Mouse (Mus musculus) forebrain, embryonic 11.5 days (tissue): Measurements from ENCODE around the gene Wdr82. TPM values are rescaled to one million over a fixed set of nuclear protein-coding genes. Genes with fewer than 3 reads are reported as not detected.
A peak's percentile ranks its signal among the peaks of the same experiment; 100 is the strongest.
"Not testable (repeated sequence)": the region's sequence is repeated elsewhere in the genome, so short reads cannot be mapped to it uniquely, and the experiment has no call there.

Experiments used
- ATAC-seq: fragments of 200-750 bp; cut with Nextera tagmentation; replicated peaks from 2 replicates; pipeline ENCODE4 v1.8.0; 2017; ENCODE audit warnings: moderate TSS enrichment; ENCODE audit not compliant: low FRiP score
- DNase-seq: peaks from one replicate; pipeline ENCODE4 v3.0.0-alpha.2; 2017; ENCODE audit warnings: low spot score
- H3K27ac ChIP-seq: fragments of 300-500 bp; sonication (generic); 2 replicates; pipeline ENCODE4 v1.5.1; 2014; ENCODE audit warnings: low read depth, low read length
- H3K27me3 ChIP-seq: fragments of 300-500 bp; sonication (generic); 2 replicates; pipeline ENCODE4 v1.6.1; 2014; ENCODE audit warnings: mild to moderate bottlenecking, low read length, mixed read lengths; ENCODE audit not compliant: control insufficient read depth, insufficient read depth
- H3K36me3 ChIP-seq: fragments of 300-500 bp; sonication (generic); 2 replicates; pipeline ENCODE4 v1.6.1; 2014; ENCODE audit warnings: mild to moderate bottlenecking, low read length, moderate library complexity, mixed read lengths; ENCODE audit not compliant: control insufficient read depth, insufficient read depth
- H3K4me1 ChIP-seq: fragments of 300-500 bp; sonication (generic); replicated peaks from 2 replicates; pipeline ENCODE4 v1.6.1; 2014; ENCODE audit warnings: low read length, mixed read lengths; ENCODE audit not compliant: control insufficient read depth, insufficient read depth
- H3K4me2 ChIP-seq: fragments of 300-500 bp; sonication (generic); 2 replicates; pipeline ENCODE4 v1.6.1; 2014; ENCODE audit warnings: low read depth, mild to moderate bottlenecking, low read length, moderate library complexity, mixed read lengths; ENCODE audit not compliant: severe bottlenecking
- H3K4me3 ChIP-seq: fragments of 300-500 bp; sonication (generic); 2 replicates; pipeline ENCODE4 v1.5.1; 2014; ENCODE audit warnings: low read depth, low read length
- H3K9ac ChIP-seq: fragments of 300-500 bp; sonication (generic); 2 replicates; pipeline ENCODE4 v1.6.1; 2014; ENCODE audit warnings: low read length
- H3K9me3 ChIP-seq: fragments of 300-500 bp; sonication (generic); 2 replicates; pipeline ENCODE4 v1.6.1; 2016; ENCODE audit warnings: low read length, mixed read lengths; ENCODE audit not compliant: control insufficient read depth
- WGBS: fragments of 180-500 bp; shearing (Covaris S2); extraction: QIAGEN DNeasy Blood & Tissue Kit; methylation state at CpG from one replicate; pipeline ENCODE4 v1.1.7; 2014; 5-methylcytosine and 5-hydroxymethylcytosine counted together
- polyA plus RNA-seq: library from polyadenylated mRNA; unstranded; fragments of >200 nt; fragmentation: Nextera tagmentation; extraction: Ambion mirVana; gene quantifications from 2 replicates; pipeline ENCODE4 v1.2.1, GENCODE M21; 2014

The Wdr82 gene
- polyA plus RNA-seq, 1 experiment from 2014 or later, result 34.6 TPM

GRCm38 (mm10) chr9:106167703-106168102, 3.0 kb upstream of the Wdr82 start:
- WGBS, result 25% methylated on average over 1 of the region's 1 CpGs
- Histone ChIP-seq H3K4me3 (no peak overlapping the region), H3K4me1 (peaks cover 3% of the 10 kb centered on the region; the same call in 1 of the 2 replicates), H3K27me3 (no peaks in the 10 kb centered on the region), H3K9ac (no peak overlapping the region), H3K9me3 (no peaks in the 10 kb centered on the region), H3K27ac (no peak overlapping the region), H3K4me2 (no peak overlapping the region), H3K36me3 (no peaks in the 10 kb centered on the region)
- DNase-seq (no peak), ATAC-seq (no peak)

GRCm38 (mm10) chr9:106169006-106169405, 1.7 kb upstream of the Wdr82 start:
- WGBS, result 77% methylated on average over 1 of the region's 1 CpGs
- not testable (repeated sequence) for H3K4me3 ChIP-seq, DNase-seq, H3K9ac ChIP-seq, ATAC-seq, H3K9me3 ChIP-seq, H3K27ac ChIP-seq, H3K4me2 ChIP-seq, H3K27me3 ChIP-seq, H3K36me3 ChIP-seq, H3K4me1 ChIP-seq

GRCm38 (mm10) chr9:106169917-106170316, 811 bp upstream of the Wdr82 start:
- peaks cover 9% of the 10 kb centered on the region; the same call in 1 of the 2 replicates for H3K4me1 ChIP-seq
- H3K9me3 ChIP-seq, result no peaks in the 10 kb centered on the region
- no peaks in the 10 kb centered on the region for H3K27me3 ChIP-seq
- 37% methylated on average over 6 of the region's 6 CpGs for WGBS
- H3K27ac ChIP-seq, result no peak overlapping the region
- H3K9ac ChIP-seq, result peak overlapping the region; percentile 96; the same call in 1 of the 2 replicates
- H3K36me3 ChIP-seq, result no peaks in the 10 kb centered on the region
- DNase-seq (no peak), ATAC-seq (no peak)
- peak overlapping the region; percentile 81; the same call in 1 of the 2 replicates for H3K4me2 ChIP-seq
- no peak overlapping the region for H3K4me3 ChIP-seq

- WGBS, result under 1% methylated on average over 30 of the region's 30 CpGs
Measured at GRCm38 (mm10) chr9:106171346-106172158, 824 bp downstream of the Wdr82 start.

GRCm38 (mm10) chr9:106172527-106172926, 1.8 kb downstream of the Wdr82 start:
- ATAC-seq, result no peak
- no peaks in the 10 kb centered on the region for H3K9me3 ChIP-seq
- no peak for DNase-seq
- H3K4me2 ChIP-seq, result peak overlapping the region; percentile 81
- H3K4me3 ChIP-seq, result peak overlapping the region; percentile 93
- H3K27ac ChIP-seq, result no peak overlapping the region
- peak overlapping the region; percentile 96 for H3K9ac ChIP-seq
- H3K4me1 ChIP-seq, result peaks cover 9% of the 10 kb centered on the region; the same call in 1 of the 2 replicates
- 54% methylated on average over 3 of the region's 3 CpGs for WGBS
- H3K27me3 ChIP-seq, result no peaks in the 10 kb centered on the region
- no peaks in the 10 kb centered on the region; the same call in 1 of the 2 replicates for H3K36me3 ChIP-seq

More at GRCm38 (mm10) chr9:106171346-106172158, 824 bp downstream of the Wdr82 start:
- Histone ChIP-seq H3K27ac (peak overlapping the region; percentile 92), H3K9me3 (no peaks in the 10 kb centered on the region), H3K27me3 (no peaks in the 10 kb centered on the region), H3K4me3 (peak overlapping the region; percentile 93), H3K4me2 (peak overlapping the region; percentile 81), H3K9ac (peak overlapping the region; percentile 96), H3K4me1 (peaks cover 9% of the 10 kb centered on the region; the same call in 1 of the 2 replicates), H3K36me3 (no peaks in the 10 kb centered on the region; the same call in 1 of the 2 replicates)
- DNase-seq (peak; percentile 75), ATAC-seq (peak; percentile 77)

- ATAC-seq (no peak), DNase-seq (no peak)
- peak overlapping the region; percentile 81; the same call in 1 of the 2 replicates for H3K4me2 ChIP-seq
- H3K27ac ChIP-seq, result no peak overlapping the region
- H3K9me3 ChIP-seq, result no peaks in the 10 kb centered on the region
- peaks cover 9% of the 10 kb centered on the region; the same call in 1 of the 2 replicates for H3K4me1 ChIP-seq
- H3K36me3 ChIP-seq, result no peaks in the 10 kb centered on the region; the same call in 1 of the 2 replicates
- WGBS, result 81% methylated on average over 2 of the region's 2 CpGs
- no peak overlapping the region for H3K9ac ChIP-seq
- H3K27me3 ChIP-seq, result no peaks in the 10 kb centered on the region
- H3K4me3 ChIP-seq, result peak overlapping the region; percentile 93; the same call in 1 of the 2 replicates
Measured at GRCm38 (mm10) chr9:106173363-106173762, 2.6 kb downstream of the Wdr82 start.

- H3K9me3 ChIP-seq, result no peaks in the 10 kb centered on the region
- peaks cover 6% of the 10 kb centered on the region; the same call in 1 of the 2 replicates for H3K4me1 ChIP-seq
- ATAC-seq (no peak), DNase-seq (no peak)
- H3K27me3 ChIP-seq, result no peaks in the 10 kb centered on the region
- H3K4me2 ChIP-seq, result no peak overlapping the region
- 86% methylated on average over 3 of the region's 3 CpGs for WGBS
- H3K27ac ChIP-seq, result no peak overlapping the region
- H3K4me3 ChIP-seq, result no peak overlapping the region
- peaks cover 3% of the 10 kb centered on the region; the same call in 1 of the 2 replicates for H3K36me3 ChIP-seq
- H3K9ac ChIP-seq, result no peak overlapping the region
Measured at GRCm38 (mm10) chr9:106175552-106176200, 4.9 kb downstream of the Wdr82 start.

GRCm38 (mm10) chr9:106176769-106177168, 6.0 kb downstream of the Wdr82 start:
- no peak for ATAC-seq
- H3K4me3 ChIP-seq, result no peak overlapping the region
- WGBS, result 90% methylated on average over 5 of the region's 5 CpGs

More at GRCm38 (mm10) chr9:106176769-106177168, 6.0 kb downstream of the Wdr82 start:
- DNase-seq, result no peak
- H3K9ac ChIP-seq, result no peak overlapping the region
- H3K27me3 ChIP-seq, result no peaks in the 10 kb centered on the region
- no peak overlapping the region for H3K4me2 ChIP-seq
- H3K4me1 ChIP-seq, result peaks cover 6% of the 10 kb centered on the region; the same call in 1 of the 2 replicates
- H3K27ac ChIP-seq, result no peak overlapping the region
- peaks cover 12% of the 10 kb centered on the region; the same call in 1 of the 2 replicates for H3K36me3 ChIP-seq
- no peaks in the 10 kb centered on the region for H3K9me3 ChIP-seq
